Mouse (Mus musculus) embryonic facial prominence, embryonic 14.5 days (tissue): ENCODE results near the gene Shisal1. TPM values are rescaled to one million over a fixed set of nuclear protein-coding genes. Genes with fewer than 3 reads are reported as not detected.
A peak's percentile ranks its signal among the peaks of the same experiment; 100 is the strongest.

ENCODE experiments used
- ATAC-seq: fragments of 200-750 bp; cut with Nextera tagmentation; 2 replicates; pipeline ENCODE4 v1.8.0; 2017; ENCODE audit warnings: low read depth, moderate number of reproducible peaks, moderate TSS enrichment
- DNase-seq: peaks from one replicate; pipeline ENCODE4 v3.0.0-alpha.2; 2015; ENCODE audit warnings: low spot score
- H3K27ac ChIP-seq: fragments of 300-500 bp; sonication (generic); replicated peaks from 2 replicates; pipeline ENCODE4 v1.5.1; 2014; ENCODE audit warnings: low read depth, mild to moderate bottlenecking, low read length, moderate library complexity
- H3K27me3 ChIP-seq: fragments of 300-500 bp; sonication (generic); replicated peaks from 2 replicates; pipeline ENCODE4 v1.6.1; 2014; ENCODE audit warnings: low read length; ENCODE audit not compliant: control insufficient read depth, insufficient read depth
- H3K36me3 ChIP-seq: fragments of 300-500 bp; sonication (generic); 2 replicates; pipeline ENCODE4 v1.6.1; 2014; ENCODE audit warnings: low read length, mixed read lengths; ENCODE audit not compliant: control insufficient read depth, insufficient read depth
- H3K4me1 ChIP-seq: fragments of 300-500 bp; sonication (generic); 2 replicates; pipeline ENCODE4 v1.6.1; 2014; ENCODE audit warnings: antibody characterized with exemption, low read length; ENCODE audit not compliant: control insufficient read depth, insufficient read depth
- H3K4me2 ChIP-seq: fragments of 300-500 bp; sonication (generic); 2 replicates; pipeline ENCODE4 v1.6.1; 2014; ENCODE audit warnings: low read depth, mild to moderate bottlenecking, low read length, moderate library complexity, mixed read lengths
- H3K4me3 ChIP-seq: fragments of 300-500 bp; sonication (generic); 2 replicates; pipeline ENCODE4 v1.5.1; 2014; ENCODE audit warnings: low read depth, mild to moderate bottlenecking, low read length
- H3K9ac ChIP-seq: fragments of 300-500 bp; sonication (generic); 2 replicates; pipeline ENCODE4 v1.6.1; 2014; ENCODE audit warnings: low read depth, mild to moderate bottlenecking, low read length, moderate library complexity, mixed read lengths
- H3K9me3 ChIP-seq: fragments of 300-500 bp; sonication (generic); 2 replicates; pipeline ENCODE4 v1.6.1; 2016; ENCODE audit warnings: low read length; ENCODE audit not compliant: control insufficient read depth
- WGBS: fragments of 180-500 bp; shearing (Covaris S2); extraction: QIAGEN DNeasy Blood & Tissue Kit; methylation state at CpG from one replicate; pipeline ENCODE4 v1.1.7; 2014; 5-methylcytosine and 5-hydroxymethylcytosine counted together
- polyA plus RNA-seq: library from polyadenylated mRNA; unstranded; fragments of >200 nt; fragmentation: Nextera tagmentation; extraction: Ambion mirVana; gene quantifications from 2 replicates; pipeline ENCODE4 v1.2.1, GENCODE M21; 2014

Gene Shisal1
- polyA plus RNA-seq, 1 experiment from 2014 or later, result 12.9 TPM

- Histone ChIP-seq H3K4me1 (peaks cover 4% of the 10 kb centered on the region), H3K4me3 (no peak overlapping the region), H3K9me3 (no peaks in the 10 kb centered on the region), H3K27me3 (no peaks in the 10 kb centered on the region), H3K36me3 (no peaks in the 10 kb centered on the region), H3K27ac (no peak overlapping the region), H3K9ac (no peak overlapping the region; the same call in 1 of the 2 replicates), H3K4me2 (no peak overlapping the region)
- peak; percentile 41 for DNase-seq
- WGBS, result 28% methylated on average over 13 of the region's 13 CpGs
- no peak for ATAC-seq
These were observed 29.2 kb downstream of the Shisal1 start for GRCm38 (mm10) chr15:84417592-84418265.

GRCm38 (mm10) chr15:84417017-84417416, 29.9 kb downstream of the Shisal1 start:
- WGBS, result 79% methylated on average over 14 of the region's 14 CpGs
- peaks cover 4% of the 10 kb centered on the region for H3K4me1 ChIP-seq
- no peak for ATAC-seq
- no peak for DNase-seq
- no peaks in the 10 kb centered on the region for H3K27me3 ChIP-seq
- H3K9ac ChIP-seq, result no peak overlapping the region
- no peak overlapping the region for H3K4me2 ChIP-seq
- H3K36me3 ChIP-seq, result no peaks in the 10 kb centered on the region
- no peak overlapping the region for H3K27ac ChIP-seq
- no peak overlapping the region for H3K4me3 ChIP-seq
- no peaks in the 10 kb centered on the region for H3K9me3 ChIP-seq

- no peaks in the 10 kb centered on the region for H3K9me3 ChIP-seq
- WGBS, result 37% methylated on average over 9 of the region's 9 CpGs
- H3K4me1 ChIP-seq, result peaks cover 4% of the 10 kb centered on the region
- H3K4me2 ChIP-seq, result no peak overlapping the region
- no peak overlapping the region for H3K27ac ChIP-seq
- H3K4me3 ChIP-seq, result no peak overlapping the region
- peak; percentile 48 for ATAC-seq
- H3K36me3 ChIP-seq, result no peaks in the 10 kb centered on the region
- no peaks in the 10 kb centered on the region for H3K27me3 ChIP-seq
- peak; percentile 83 for DNase-seq
- H3K9ac ChIP-seq, result no peak overlapping the region
These were observed 32.7 kb downstream of the Shisal1 start for GRCm38 (mm10) chr15:84414040-84414848.

GRCm38 (mm10) chr15:84412409-84412808, 34.5 kb downstream of the Shisal1 start:
- no peak overlapping the region for H3K27ac ChIP-seq
- no peaks in the 10 kb centered on the region for H3K9me3 ChIP-seq
- H3K27me3 ChIP-seq, result no peaks in the 10 kb centered on the region
- H3K4me2 ChIP-seq, result no peak overlapping the region
- DNase-seq, result peak; percentile 78
- no peak overlapping the region for H3K4me3 ChIP-seq
- WGBS, result 26% methylated on average over 5 of the region's 6 CpGs
- H3K9ac ChIP-seq, result no peak overlapping the region
- no peak for ATAC-seq
- peaks cover 14% of the 10 kb centered on the region for H3K4me1 ChIP-seq
- no peaks in the 10 kb centered on the region for H3K36me3 ChIP-seq

GRCm38 (mm10) chr15:84410052-84410451, 36.8 kb downstream of the Shisal1 start:
- H3K4me1 ChIP-seq, result peaks cover 14% of the 10 kb centered on the region
- no peak overlapping the region for H3K4me2 ChIP-seq
- no peaks in the 10 kb centered on the region for H3K27me3 ChIP-seq
- DNase-seq (peak; percentile 65), ATAC-seq (peak; percentile 27)
- no peak overlapping the region for H3K4me3 ChIP-seq
- no peaks in the 10 kb centered on the region for H3K9me3 ChIP-seq
- no peaks in the 10 kb centered on the region for H3K36me3 ChIP-seq
- H3K27ac ChIP-seq, result peak overlapping the region; percentile 16; the same call in 1 of the 2 replicates
- no peak overlapping the region for H3K9ac ChIP-seq
- 38% methylated on average over 8 of the region's 8 CpGs for WGBS

- Histone ChIP-seq H3K27me3 (no peaks in the 10 kb centered on the region), H3K4me2 (no peak overlapping the region), H3K4me3 (no peak overlapping the region), H3K36me3 (no peaks in the 10 kb centered on the region), H3K9ac (no peak overlapping the region), H3K27ac (no peak overlapping the region), H3K4me1 (peaks cover 14% of the 10 kb centered on the region), H3K9me3 (no peaks in the 10 kb centered on the region)
- DNase-seq, result no peak
- ATAC-seq, result no peak
- WGBS, result 38% methylated on average over 3 of the region's 3 CpGs
These were observed 38.3 kb downstream of the Shisal1 start for GRCm38 (mm10) chr15:84408576-84408975.

GRCm38 (mm10) chr15:84405759-84406158, 41.1 kb downstream of the Shisal1 start:
- ATAC-seq (no peak), DNase-seq (no peak)
- WGBS, result 90% methylated on average over 3 of the region's 3 CpGs
- Histone ChIP-seq H3K27me3 (no peaks in the 10 kb centered on the region), H3K4me3 (no peak overlapping the region), H3K4me2 (no peak overlapping the region), H3K9me3 (no peaks in the 10 kb centered on the region), H3K4me1 (peaks cover 9% of the 10 kb centered on the region), H3K27ac (no peak overlapping the region), H3K9ac (no peak overlapping the region), H3K36me3 (no peaks in the 10 kb centered on the region)

- H3K4me2 ChIP-seq, result no peak overlapping the region
- peaks cover 3% of the 10 kb centered on the region for H3K4me1 ChIP-seq
- no peaks in the 10 kb centered on the region for H3K36me3 ChIP-seq
- no peak for ATAC-seq
- 47% methylated on average over 8 of the region's 10 CpGs for WGBS
- H3K27me3 ChIP-seq, result no peaks in the 10 kb centered on the region
- no peak overlapping the region for H3K9ac ChIP-seq
- H3K4me3 ChIP-seq, result no peak overlapping the region
- DNase-seq, result peak; percentile 16
- no peaks in the 10 kb centered on the region for H3K9me3 ChIP-seq
- H3K27ac ChIP-seq, result no peak overlapping the region
These were observed 43.3 kb downstream of the Shisal1 start for GRCm38 (mm10) chr15:84403454-84404113.
